15 mouse cellular contexts compared by ENCODE assay signal in genomic region chr16:89530547-89530946, GRCm38 (mm10). TPM values are rescaled to one million over a fixed set of nuclear protein-coding genes. Genes with fewer than 3 reads are reported as not detected.
A peak's percentile ranks its signal among the peaks of the same experiment; 100 is the strongest.
DNase-seq lines count a peak whose midpoint lies in the region; ATAC-seq lines count a peak whose summit lies in the region.
"Had no signal": no experiment of that assay in that cellular context is flagged by ENCODE, and none has a peak within 500 bp of the region (broad histone marks: within the 10 kb centered on the region; RNA-seq: fewer than 3 reads in every experiment).

No protein-coding gene starts in this region.

- no peaks in the 10 kb centered on the region for H3K36me3 ChIP-seq in forebrain, embryonic 12.5 days (replicated peaks)
- H3K36me3 ChIP-seq in hindbrain, embryonic 13.5 days, result no peaks in the 10 kb centered on the region
- no peaks in the 10 kb centered on the region for H3K36me3 ChIP-seq in midbrain, embryonic 16.5 days (ENCODE audit: control insufficient read depth, insufficient read depth, low read length)
- H3K36me3 ChIP-seq: embryonic facial prominence, embryonic 13.5 days; heart, embryonic 13.5 days had no signal

- peak overlapping the region; percentile 34 for H3K4me2 ChIP-seq in forebrain, embryonic 12.5 days
- H3K4me2 ChIP-seq in hindbrain, embryonic 13.5 days, result peak overlapping the region; percentile 22; the same call in 1 of the 2 replicates
- H3K4me2 ChIP-seq in midbrain, embryonic 16.5 days (ENCODE audit: low read length), result no peak overlapping the region
- H3K4me2 ChIP-seq: embryonic facial prominence, embryonic 13.5 days; heart, embryonic 13.5 days had no signal

- no peak overlapping the region for H3K4me3 ChIP-seq in forebrain, embryonic 12.5 days (replicated peaks)
- no peak overlapping the region for H3K4me3 ChIP-seq in hindbrain, embryonic 13.5 days
- H3K4me3 ChIP-seq in midbrain, embryonic 16.5 days (ENCODE audit: low read depth, low read length), result no peak overlapping the region
- H3K4me3 ChIP-seq: embryonic facial prominence, embryonic 13.5 days; heart, embryonic 13.5 days had no signal

- peak; percentile 84 for ATAC-seq in forebrain, embryonic 12.5 days (ENCODE audit: low FRiP score)
- peak; percentile 75 for ATAC-seq in hindbrain, embryonic 13.5 days (ENCODE audit: low FRiP score)
- ATAC-seq in midbrain, embryonic 16.5 days, result peak; percentile 85
- ATAC-seq: intestine, embryonic 16.5 days had no signal

- H3K4me1 ChIP-seq in forebrain, embryonic 12.5 days, result peaks cover 36% of the 10 kb centered on the region
- H3K4me1 ChIP-seq in hindbrain, embryonic 13.5 days (replicated peaks), result peaks cover 24% of the 10 kb centered on the region
- H3K4me1 ChIP-seq in midbrain, embryonic 16.5 days (ENCODE audit: control insufficient read depth, insufficient read depth, low read length), result peaks cover 28% of the 10 kb centered on the region
- H3K4me1 ChIP-seq: embryonic facial prominence, embryonic 13.5 days; heart, embryonic 13.5 days had no signal

- H3K9me3 ChIP-seq in forebrain, embryonic 12.5 days, result no peaks in the 10 kb centered on the region
- no peaks in the 10 kb centered on the region for H3K9me3 ChIP-seq in hindbrain, embryonic 13.5 days
- no peaks in the 10 kb centered on the region for H3K9me3 ChIP-seq in midbrain, embryonic 16.5 days (replicated peaks; ENCODE audit: control insufficient read depth, low read length, poor library complexity, severe bottlenecking)
- H3K9me3 ChIP-seq: embryonic facial prominence, embryonic 13.5 days; heart, embryonic 13.5 days had no signal

- H3K9ac ChIP-seq in forebrain, embryonic 12.5 days, result no peak overlapping the region
- no peak overlapping the region for H3K9ac ChIP-seq in hindbrain, embryonic 13.5 days
- 0 out of 2 replicates have a peak overlapping the region, but pooled peaks have one; percentile 15 for H3K9ac ChIP-seq in midbrain, embryonic 16.5 days (ENCODE audit: low read depth, low read length)
- H3K9ac ChIP-seq: embryonic facial prominence, embryonic 13.5 days; heart, embryonic 13.5 days; liver, embryonic 14.5 days had no signal

- H3K27me3 ChIP-seq in forebrain, embryonic 12.5 days, result no peaks in the 10 kb centered on the region
- H3K27me3 ChIP-seq in hindbrain, embryonic 13.5 days, result no peaks in the 10 kb centered on the region
- H3K27me3 ChIP-seq in midbrain, embryonic 16.5 days (ENCODE audit: control insufficient read depth, insufficient read depth, low read depth, low read length), result no peaks in the 10 kb centered on the region
- H3K27me3 ChIP-seq: embryonic facial prominence, embryonic 13.5 days; heart, embryonic 13.5 days had no signal

- H3K27ac ChIP-seq in forebrain, embryonic 12.5 days, result peak overlapping the region; percentile 71
- peak overlapping the region; percentile 69 for H3K27ac ChIP-seq in hindbrain, embryonic 13.5 days
- H3K27ac ChIP-seq in midbrain, embryonic 16.5 days (ENCODE audit: low read length), result peak overlapping the region; percentile 77
- H3K27ac ChIP-seq: embryonic facial prominence, embryonic 13.5 days; heart, embryonic 13.5 days; liver, embryonic 14.5 days had no signal

- WGBS in forebrain, embryonic 12.5 days, result 9% methylated on average over 7 of the region's 7 CpGs
- 10% methylated on average over 7 of the region's 7 CpGs for WGBS in hindbrain, embryonic 13.5 days
- WGBS in midbrain, embryonic 16.5 days, result 2% methylated on average over 7 of the region's 7 CpGs

- DNase-seq in embryo, embryonic 11 days, result peak; percentile 37
- no peak for DNase-seq in embryo, embryonic 10.5 days (ENCODE audit: low spot score)
- DNase-seq in kidney, adult 8-10 months, result no peak
- no peak for DNase-seq in spleen, adult 18-20 months
- DNase-seq in lung, postnatal 4 days, result no peak
- DNase-seq: cerebellum, adult 9-10 months had no signal

RNA-seq across cellular contexts. Expression of gene Krtap7-1, which starts 22.4 kb away (rescaled TPM):
- polyA plus RNA-seq in forebrain, embryonic 12.5 days (2016; fragmentation: Nextera tagmentation; extraction: Ambion mirVana), result not detected in 2 replicates
- 0.57 TPM in 1 of 2 replicates, not detected in the other for polyA plus RNA-seq in hindbrain, embryonic 13.5 days (2015; fragmentation: Nextera tagmentation; extraction: Ambion mirVana)
- polyA plus RNA-seq in midbrain, embryonic 16.5 days (2015; fragmentation: Nextera tagmentation; extraction: Ambion mirVana), result not detected in 2 replicates
- polyA plus RNA-seq: embryonic facial prominence, embryonic 13.5 days; heart, embryonic 13.5 days; intestine, embryonic 16.5 days; large intestine, adult 2 months; liver, embryonic 14.5 days; stomach, embryonic 16.5 days had no signal

RNA-seq across cellular contexts. Expression of gene Krtap11-1, which starts 40.4 kb away (rescaled TPM):
- polyA plus RNA-seq in forebrain, embryonic 12.5 days (2016; fragmentation: Nextera tagmentation; extraction: Ambion mirVana), result not detected in 2 replicates
- not detected in 2 replicates for polyA plus RNA-seq in hindbrain, embryonic 13.5 days (2015; fragmentation: Nextera tagmentation; extraction: Ambion mirVana)
- polyA plus RNA-seq in midbrain, embryonic 16.5 days (2015; fragmentation: Nextera tagmentation; extraction: Ambion mirVana), result not detected in 2 replicates
- polyA plus RNA-seq: embryonic facial prominence, embryonic 13.5 days; heart, embryonic 13.5 days; intestine, embryonic 16.5 days; large intestine, adult 2 months; liver, embryonic 14.5 days; stomach, embryonic 16.5 days had no signal

RNA-seq across cellular contexts. Expression of gene Krtap8-1, which starts 42.8 kb away (rescaled TPM):
- not detected in 2 replicates for polyA plus RNA-seq in forebrain, embryonic 12.5 days (2016; fragmentation: Nextera tagmentation; extraction: Ambion mirVana)
- polyA plus RNA-seq in hindbrain, embryonic 13.5 days (2015; fragmentation: Nextera tagmentation; extraction: Ambion mirVana), result not detected in 2 replicates
- not detected in 2 replicates for polyA plus RNA-seq in midbrain, embryonic 16.5 days (2015; fragmentation: Nextera tagmentation; extraction: Ambion mirVana)
- polyA plus RNA-seq: embryonic facial prominence, embryonic 13.5 days; heart, embryonic 13.5 days; intestine, embryonic 16.5 days; large intestine, adult 2 months; liver, embryonic 14.5 days; stomach, embryonic 16.5 days had no signal
